Mouse (Mus musculus): ENCODE data around the gene Rassf8. TPM values are rescaled to one million over a fixed set of nuclear protein-coding genes. Genes with fewer than 3 reads are reported as not detected.

The Rassf8 gene
- polyA plus RNA-seq, 1 experiment from 2014 or later: 16.6 TPM

- H3K9me3 ChIP-seq (ENCODE audit: control insufficient read depth, low read length): no peaks in the 10 kb centered on the region
- H3K4me2 ChIP-seq (ENCODE audit: low read depth, low read length): no peak overlapping the region
- H3K27me3 ChIP-seq (replicated peaks; ENCODE audit: control insufficient read depth, insufficient read depth, low read length): no peaks in the 10 kb centered on the region
- H3K4me3 ChIP-seq (ENCODE audit: low read depth, low read length): no peak overlapping the region
- H3K4me1 ChIP-seq (ENCODE audit: control insufficient read depth, insufficient read depth, low read length): peaks cover 6% of the 10 kb centered on the region
- no peak overlapping the region for H3K27ac ChIP-seq (replicated peaks; ENCODE audit: low read depth, low read length)
- WGBS: 40% methylated on average over 2 of the region's 2 CpGs
- ATAC-seq (ENCODE audit: low read depth) (no peak), DNase-seq (ENCODE audit: low spot score) (peak; percentile 33)
- H3K36me3 ChIP-seq (ENCODE audit: control insufficient read depth, insufficient read depth, low read length): no peaks in the 10 kb centered on the region
- H3K9ac ChIP-seq (ENCODE audit: low read depth, low read length): no peak overlapping the region
Observed at GRCm38 (mm10) chr6:145850789-145851188, 104.2 kb downstream of the Rassf8 start.

GRCm38 (mm10) chr6:145851956-145852355, 105.4 kb downstream of the Rassf8 start:
- no peak overlapping the region for H3K9ac ChIP-seq (ENCODE audit: low read depth, low read length)
- ATAC-seq (ENCODE audit: low read depth) (no peak), DNase-seq (ENCODE audit: low spot score) (no peak)
- H3K4me2 ChIP-seq (ENCODE audit: low read depth, low read length): no peak overlapping the region
- peaks cover 10% of the 10 kb centered on the region for H3K4me1 ChIP-seq (ENCODE audit: control insufficient read depth, insufficient read depth, low read length)
- H3K9me3 ChIP-seq (ENCODE audit: control insufficient read depth, low read length): no peaks in the 10 kb centered on the region
- WGBS: 69% methylated on average over 11 of the region's 11 CpGs
- H3K36me3 ChIP-seq (ENCODE audit: control insufficient read depth, insufficient read depth, low read length): no peaks in the 10 kb centered on the region
- H3K27me3 ChIP-seq (replicated peaks; ENCODE audit: control insufficient read depth, insufficient read depth, low read length): no peaks in the 10 kb centered on the region
- H3K4me3 ChIP-seq (ENCODE audit: low read depth, low read length): no peak overlapping the region
- H3K27ac ChIP-seq (replicated peaks; ENCODE audit: low read depth, low read length): no peak overlapping the region

GRCm38 (mm10) chr6:145852708-145853107, 106.2 kb downstream of the Rassf8 start:
- no peaks in the 10 kb centered on the region for H3K27me3 ChIP-seq (replicated peaks; ENCODE audit: control insufficient read depth, insufficient read depth, low read length)
- 90% methylated on average over 7 of the region's 7 CpGs for WGBS
- DNase-seq (ENCODE audit: low spot score): no peak
- no peak overlapping the region for H3K4me2 ChIP-seq (ENCODE audit: low read depth, low read length)
- no peak overlapping the region for H3K27ac ChIP-seq (replicated peaks; ENCODE audit: low read depth, low read length)
- no peak for ATAC-seq (ENCODE audit: low read depth)
- H3K9ac ChIP-seq (ENCODE audit: low read depth, low read length): no peak overlapping the region
- H3K36me3 ChIP-seq (ENCODE audit: control insufficient read depth, insufficient read depth, low read length): no peaks in the 10 kb centered on the region
- H3K4me1 ChIP-seq (ENCODE audit: control insufficient read depth, insufficient read depth, low read length): peaks cover 10% of the 10 kb centered on the region
- H3K9me3 ChIP-seq (ENCODE audit: control insufficient read depth, low read length): no peaks in the 10 kb centered on the region
- H3K4me3 ChIP-seq (ENCODE audit: low read depth, low read length): no peak overlapping the region

GRCm38 (mm10) chr6:145853356-145854079, 107.0 kb downstream of the Rassf8 start:
- Histone ChIP-seq H3K27ac (replicated peaks; ENCODE audit: low read depth, low read length) (no peak overlapping the region), H3K9ac (ENCODE audit: low read depth, low read length) (no peak overlapping the region), H3K27me3 (replicated peaks; ENCODE audit: control insufficient read depth, insufficient read depth, low read length) (no peaks in the 10 kb centered on the region), H3K4me1 (ENCODE audit: control insufficient read depth, insufficient read depth, low read length) (peaks cover 10% of the 10 kb centered on the region), H3K4me3 (ENCODE audit: low read depth, low read length) (no peak overlapping the region), H3K9me3 (ENCODE audit: control insufficient read depth, low read length) (no peaks in the 10 kb centered on the region), H3K36me3 (ENCODE audit: control insufficient read depth, insufficient read depth, low read length) (no peaks in the 10 kb centered on the region), H3K4me2 (ENCODE audit: low read depth, low read length) (no peak overlapping the region)
- ATAC-seq (ENCODE audit: low read depth): no peak
- 87% methylated on average over 10 of the region's 10 CpGs for WGBS
- no peak for DNase-seq (ENCODE audit: low spot score)

- Histone ChIP-seq H3K36me3 (ENCODE audit: control insufficient read depth, insufficient read depth, low read length) (no peaks in the 10 kb centered on the region), H3K27ac (replicated peaks; ENCODE audit: low read depth, low read length) (no peak overlapping the region), H3K9ac (ENCODE audit: low read depth, low read length) (no peak overlapping the region; the same call in 1 of the 2 replicates), H3K27me3 (replicated peaks; ENCODE audit: control insufficient read depth, insufficient read depth, low read length) (no peaks in the 10 kb centered on the region), H3K9me3 (ENCODE audit: control insufficient read depth, low read length) (no peaks in the 10 kb centered on the region), H3K4me3 (ENCODE audit: low read depth, low read length) (no peak overlapping the region), H3K4me1 (ENCODE audit: control insufficient read depth, insufficient read depth, low read length) (peaks cover 10% of the 10 kb centered on the region), H3K4me2 (ENCODE audit: low read depth, low read length) (0 out of 2 replicates have a peak overlapping the region, but pooled peaks have one; percentile 57)
- no peak for DNase-seq (ENCODE audit: low spot score)
- no peak for ATAC-seq (ENCODE audit: low read depth)
- 52% methylated on average over 5 of the region's 5 CpGs for WGBS
Observed at GRCm38 (mm10) chr6:145854756-145855155, 108.2 kb downstream of the Rassf8 start.

- Histone ChIP-seq H3K27me3 (replicated peaks; ENCODE audit: control insufficient read depth, insufficient read depth, low read length) (no peaks in the 10 kb centered on the region), H3K4me3 (ENCODE audit: low read depth, low read length) (peak overlapping the region; percentile 26), H3K4me1 (ENCODE audit: control insufficient read depth, insufficient read depth, low read length) (peaks cover 10% of the 10 kb centered on the region), H3K36me3 (ENCODE audit: control insufficient read depth, insufficient read depth, low read length) (no peaks in the 10 kb centered on the region), H3K4me2 (ENCODE audit: low read depth, low read length) (peak overlapping the region; percentile 57), H3K27ac (replicated peaks; ENCODE audit: low read depth, low read length) (peak overlapping the region; percentile 56; the same call in 1 of the 2 replicates), H3K9ac (ENCODE audit: low read depth, low read length) (peak overlapping the region; percentile 38), H3K9me3 (ENCODE audit: control insufficient read depth, low read length) (no peaks in the 10 kb centered on the region)
- WGBS: 9% methylated on average over 20 of the region's 28 CpGs
- ATAC-seq (ENCODE audit: low read depth) (peak; percentile 95), DNase-seq (ENCODE audit: low spot score) (peak; percentile 96)
Observed at GRCm38 (mm10) chr6:145855720-145856551, 109.4 kb downstream of the Rassf8 start.

GRCm38 (mm10) chr6:145857428-145857827, 110.9 kb downstream of the Rassf8 start:
- H3K4me3 ChIP-seq (ENCODE audit: low read depth, low read length): no peak overlapping the region
- H3K27ac ChIP-seq (replicated peaks; ENCODE audit: low read depth, low read length): no peak overlapping the region
- no peak for DNase-seq (ENCODE audit: low spot score)
- no peak for ATAC-seq (ENCODE audit: low read depth)
- peaks cover 10% of the 10 kb centered on the region for H3K4me1 ChIP-seq (ENCODE audit: control insufficient read depth, insufficient read depth, low read length)
- H3K9ac ChIP-seq (ENCODE audit: low read depth, low read length): no peak overlapping the region
- WGBS: 87% methylated on average over 7 of the region's 7 CpGs
- H3K36me3 ChIP-seq (ENCODE audit: control insufficient read depth, insufficient read depth, low read length): no peaks in the 10 kb centered on the region
- no peak overlapping the region for H3K4me2 ChIP-seq (ENCODE audit: low read depth, low read length)
- no peaks in the 10 kb centered on the region for H3K9me3 ChIP-seq (ENCODE audit: control insufficient read depth, low read length)
- peaks cover 5% of the 10 kb centered on the region for H3K27me3 ChIP-seq (replicated peaks; ENCODE audit: control insufficient read depth, insufficient read depth, low read length)

- Histone ChIP-seq H3K4me3 (ENCODE audit: low read depth, low read length) (no peak overlapping the region), H3K4me2 (ENCODE audit: low read depth, low read length) (no peak overlapping the region), H3K4me1 (ENCODE audit: control insufficient read depth, insufficient read depth, low read length) (peaks cover 14% of the 10 kb centered on the region), H3K36me3 (ENCODE audit: control insufficient read depth, insufficient read depth, low read length) (no peaks in the 10 kb centered on the region), H3K9ac (ENCODE audit: low read depth, low read length) (no peak overlapping the region), H3K27ac (replicated peaks; ENCODE audit: low read depth, low read length) (no peak overlapping the region), H3K9me3 (ENCODE audit: control insufficient read depth, low read length) (no peaks in the 10 kb centered on the region), H3K27me3 (replicated peaks; ENCODE audit: control insufficient read depth, insufficient read depth, low read length) (peaks cover 15% of the 10 kb centered on the region)
- WGBS: 69% methylated on average over 8 of the region's 8 CpGs
- ATAC-seq (ENCODE audit: low read depth): no peak
- DNase-seq (ENCODE audit: low spot score): no peak
Observed at GRCm38 (mm10) chr6:145858414-145858813, 111.9 kb downstream of the Rassf8 start.

All from embryonic facial prominence, embryonic 14.5 days (tissue).